Mouse (Mus musculus): ENCODE data around the gene Atp5h. TPM values are rescaled to one million over a fixed set of nuclear protein-coding genes. Genes with fewer than 3 reads are reported as not detected.
"Not testable (repeated sequence)": the region's sequence is repeated elsewhere in the genome, so short reads cannot be mapped to it uniquely, and the experiment has no call there.

Gene Atp5h
- total RNA-seq (2021): 1,000 to 10,000 TPM in 1 of 2 experiments, 100 to 1,000 TPM in 1; 968 to 1,066 TPM
- long read RNA-seq, experiment 1, transcript Atp5h-208 (5 exons, 486 nt): minor isoform, 30 of 667 reads
- long read RNA-seq, experiment 1, transcript Atp5h-204 (4 exons, 510 nt): minor isoform, 7 of 667 reads
- long read RNA-seq, experiment 1, transcript Atp5h-201 (6 exons, 625 nt): major isoform, 542 of 667 reads
- long read RNA-seq, experiment 1, partial matches to known transcripts: 53 of 667 reads
- long read RNA-seq, experiment 1, other reads (novel, unspliced or antisense): 27 of 667 reads
- long read RNA-seq, experiment 2, transcript Atp5h-208 (5 exons, 486 nt): minor isoform, 50 of 621 reads
- long read RNA-seq, experiment 2, transcript Atp5h-201 (6 exons, 625 nt): major isoform, 531 of 621 reads
- long read RNA-seq, experiment 2, transcript Atp5h-204 (4 exons, 510 nt): minor isoform, 5 of 621 reads
- long read RNA-seq, experiment 2, partial matches to known transcripts: 4 of 621 reads
- long read RNA-seq, experiment 2, other reads (novel, unspliced or antisense): 26 of 621 reads

DNA sequence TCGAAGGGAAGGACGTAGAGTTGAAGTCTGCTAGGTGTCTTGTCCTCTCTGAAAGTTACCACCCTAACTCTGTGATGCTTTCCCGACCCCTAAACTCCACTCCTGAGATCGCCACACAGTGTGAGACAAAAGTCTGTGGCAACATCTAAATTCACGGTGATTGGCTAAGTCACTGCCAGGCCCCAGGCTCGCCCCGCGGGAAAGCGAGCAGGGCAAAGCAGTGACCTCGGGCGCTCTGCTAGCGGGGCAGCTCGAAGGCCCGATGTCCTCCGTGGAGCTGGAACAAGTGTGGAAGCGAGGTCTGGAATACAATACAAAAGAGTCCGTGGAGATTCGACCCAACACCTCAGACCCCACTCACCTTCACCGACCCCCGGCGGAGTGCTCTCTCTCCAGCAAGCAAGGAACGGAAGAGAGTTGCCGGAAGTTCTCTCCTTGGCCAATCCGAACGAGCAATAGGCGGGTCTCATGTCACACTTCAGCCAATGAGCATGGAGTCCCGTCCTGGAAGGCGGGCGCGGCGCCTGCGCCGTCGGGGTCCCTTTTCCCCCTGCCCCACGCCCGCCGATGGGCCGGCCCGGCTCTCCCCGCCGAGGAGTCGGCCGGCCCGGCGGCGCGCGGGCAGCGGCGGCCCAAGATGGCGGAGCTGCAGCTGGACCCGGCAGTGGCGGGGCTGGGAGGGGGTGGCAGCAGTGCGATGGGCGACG is at the start of gene Atp5h, which contains the start of gene Kctd2:
Gene Atp5h, minus strand, starts transcription at position 432 of the 707 bp plus-strand sequence.
Gene Kctd2, plus strand, starts transcription at position 598 of the 707 bp plus-strand sequence.
- peak; percentile 96 for DNase-seq

DNA sequence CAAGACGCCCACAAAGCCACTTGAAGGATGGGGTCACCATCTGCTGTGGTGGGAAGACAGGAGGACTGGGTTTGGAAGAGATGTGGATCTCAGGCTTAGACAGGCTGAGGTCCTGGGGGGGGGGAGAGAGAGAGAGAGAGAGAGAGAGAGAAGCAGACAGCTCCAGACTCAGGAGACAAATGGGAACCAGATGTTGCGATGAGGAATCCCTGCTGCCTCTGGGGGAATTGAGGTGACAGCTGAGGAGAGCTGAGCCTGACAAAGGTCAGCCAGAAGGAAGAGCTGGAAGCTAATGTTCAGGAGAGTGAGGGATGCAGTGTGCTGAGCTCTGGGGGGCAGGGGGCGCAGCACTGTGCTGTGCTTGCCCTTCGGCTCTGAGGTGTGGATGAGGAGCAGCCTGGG is 47.5 kb upstream of the Atp5h start:
- DNase-seq: no peak

DNA sequence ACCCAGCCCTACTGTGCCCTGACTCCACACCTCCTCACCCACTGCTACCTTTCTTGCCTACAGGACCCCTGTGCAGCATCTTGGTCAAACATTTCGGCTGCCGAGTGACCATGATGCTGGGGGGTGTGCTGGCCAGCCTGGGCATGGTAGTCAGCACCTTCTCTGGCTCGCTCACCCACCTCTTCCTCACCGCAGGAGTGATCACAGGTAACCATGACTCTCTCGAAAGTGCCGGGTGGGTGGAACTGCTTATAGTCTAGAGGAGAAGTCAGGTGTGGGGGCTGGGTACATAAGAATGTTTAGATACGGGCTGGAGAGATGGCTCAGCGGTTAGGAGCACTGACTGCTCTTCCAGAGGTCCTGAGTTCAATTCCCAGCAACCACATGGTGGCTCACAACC is 45.1 kb upstream of the Atp5h start:
- DNase-seq: no peak

DNA sequence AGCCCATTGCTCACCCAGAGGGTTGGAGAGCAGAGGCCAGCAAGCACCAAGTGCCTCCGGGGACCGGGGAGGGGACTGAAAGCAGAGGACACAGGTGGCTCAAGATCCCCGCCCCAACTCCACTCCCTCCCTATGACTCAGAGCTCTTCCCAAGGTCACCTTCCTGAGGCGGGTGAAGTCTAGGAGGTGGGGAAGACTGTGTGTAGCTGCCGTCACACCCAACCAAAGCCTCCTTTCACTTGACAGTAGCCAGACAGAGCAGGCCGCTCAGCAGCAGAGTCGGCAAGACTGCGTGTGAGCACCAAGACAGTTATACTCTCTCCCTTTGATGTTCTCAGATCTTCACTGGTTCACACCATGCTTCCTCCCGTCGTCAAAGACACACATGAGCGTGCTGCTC is 43.6 kb upstream of the Atp5h start:
- no peak for DNase-seq

DNA sequence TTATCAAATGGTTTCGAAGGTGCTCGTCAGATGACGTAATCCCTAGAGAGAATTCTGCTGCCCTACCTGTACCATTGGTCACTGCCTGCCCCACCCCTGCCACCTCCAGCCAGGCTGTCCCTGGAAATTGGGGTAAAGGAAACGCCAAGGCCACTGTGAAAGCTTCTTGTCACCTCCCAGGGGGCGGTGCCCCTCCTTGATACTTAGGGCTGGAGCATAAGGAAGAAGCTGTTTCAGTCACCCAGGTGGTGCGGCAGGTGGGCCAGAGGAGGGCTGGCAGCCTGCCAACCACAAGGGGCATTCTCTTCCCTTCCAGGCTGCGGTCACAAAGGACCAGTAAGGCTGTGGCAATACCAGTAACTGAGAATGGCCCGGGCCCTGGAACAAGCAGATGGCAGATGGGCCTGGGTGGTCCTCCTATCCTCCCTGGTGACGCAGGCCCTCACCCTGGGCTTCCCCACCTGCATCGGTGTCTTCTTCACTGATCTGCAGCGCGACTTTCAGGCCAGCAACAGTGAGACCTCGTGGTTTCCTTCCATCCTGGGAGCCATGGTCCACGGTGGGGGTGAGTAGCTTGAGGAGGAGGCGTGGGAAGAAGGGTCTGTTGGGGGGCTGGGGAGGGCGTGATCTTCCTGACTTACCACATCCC is 42.6 kb upstream of the Atp5h start, which contains the start of gene Slc16a5:
Gene Slc16a5, plus strand, starts transcription at position 232 of the 649 bp plus-strand sequence.
- DNase-seq: no peak

DNA sequence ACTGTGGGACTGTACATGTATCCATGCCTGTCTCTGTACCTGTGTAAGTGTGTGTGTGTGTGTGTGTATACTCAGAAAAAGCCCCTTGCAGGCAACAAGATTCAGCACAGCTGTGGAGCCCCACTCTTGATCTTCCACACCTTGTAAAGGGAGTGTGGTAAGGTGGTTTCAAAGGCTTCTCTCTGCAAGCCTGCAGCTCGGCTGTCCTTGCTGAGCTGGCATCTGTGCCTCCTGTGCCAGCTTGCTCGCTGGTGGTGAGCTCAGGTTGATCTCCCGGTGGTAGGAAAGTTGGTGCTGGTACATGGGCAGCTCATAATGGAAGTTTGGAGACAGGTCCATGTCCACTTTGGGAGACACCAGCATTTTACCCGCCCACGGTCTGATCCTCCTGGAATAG is 42.1 kb upstream of the Atp5h start:
- DNase-seq: no peak

DNA sequence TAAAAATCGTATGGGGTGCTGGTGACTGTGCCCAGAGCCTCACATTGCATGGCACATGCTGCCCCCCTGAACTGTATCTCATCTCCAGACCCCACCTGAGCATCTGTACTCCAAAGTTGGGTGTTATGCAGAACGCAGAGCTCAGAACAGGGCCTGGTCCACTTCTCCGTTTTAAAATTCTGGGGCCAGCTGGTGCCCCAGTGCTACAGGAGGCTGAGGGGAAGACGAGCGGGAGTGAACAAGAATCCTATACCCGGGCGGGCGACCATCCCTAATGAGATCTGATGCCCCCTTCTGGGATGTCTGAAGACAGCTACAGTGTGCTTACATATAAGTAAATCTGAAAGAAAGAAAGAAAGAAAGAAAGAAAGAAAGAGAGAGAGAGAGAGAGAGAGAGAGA is 41.2 kb upstream of the Atp5h start:
- DNase-seq: no peak

DNA sequence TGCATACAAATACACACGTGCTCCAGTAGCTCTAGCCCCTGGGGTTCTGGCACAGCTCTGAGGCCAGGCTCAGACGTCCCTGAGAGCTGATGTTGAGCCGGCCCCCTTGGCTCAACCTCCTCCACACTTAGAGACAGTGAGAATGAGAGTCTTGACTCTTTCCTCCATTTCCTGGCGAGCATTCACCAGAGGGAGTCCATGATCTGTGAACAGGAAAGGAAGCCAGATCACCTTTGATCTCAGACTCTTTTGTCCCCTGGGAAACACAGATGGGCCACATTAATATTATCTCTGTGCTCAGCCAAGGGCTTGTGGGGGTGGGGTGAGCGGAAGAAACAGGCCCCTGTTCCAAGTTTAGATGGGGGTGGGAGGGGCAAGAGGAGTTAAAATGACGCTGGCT is 37.6 kb upstream of the Atp5h start:
- DNase-seq: no peak

DNA sequence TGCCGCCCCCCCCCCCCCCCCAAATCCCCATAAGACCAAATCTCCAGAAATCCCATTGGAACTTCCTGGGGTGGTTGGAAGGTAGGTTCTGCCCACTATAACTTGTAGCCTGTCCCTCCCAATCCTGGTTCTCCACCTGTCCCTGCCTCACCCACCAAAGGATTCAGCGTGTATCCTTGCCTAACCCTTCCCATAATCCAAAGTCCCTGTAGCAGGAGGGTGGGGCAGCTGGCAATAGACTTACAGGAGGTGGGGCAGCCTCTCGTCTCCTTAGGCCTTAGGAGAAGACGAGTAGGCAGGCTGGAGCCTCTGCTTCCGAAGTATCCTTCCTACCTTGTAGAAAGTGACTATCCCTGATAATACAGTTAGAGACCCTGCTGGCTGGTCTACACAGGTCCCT is 36.4 kb upstream of the Atp5h start:
- DNase-seq: no peak

DNA sequence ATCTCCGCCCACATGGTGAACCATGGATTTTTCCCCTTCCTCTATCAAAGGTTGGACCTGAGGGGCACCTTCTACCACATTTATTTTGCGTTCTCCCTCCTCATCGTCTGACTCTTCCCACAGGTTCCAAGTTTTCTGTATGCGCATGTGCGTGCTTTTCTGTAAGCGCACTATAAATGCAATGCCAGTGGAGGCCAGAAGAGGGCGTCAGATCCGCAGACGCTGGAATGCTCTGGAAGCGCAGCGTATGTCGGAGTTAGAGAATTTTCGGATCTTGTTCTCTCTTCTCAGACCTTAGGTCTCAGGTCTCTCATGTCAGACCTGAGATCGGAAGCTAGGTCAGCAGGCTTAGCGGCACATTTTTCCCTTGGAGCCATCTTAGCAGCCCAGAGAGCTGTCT is 35.9 kb upstream of the Atp5h start:
- no peak for DNase-seq

DNA sequence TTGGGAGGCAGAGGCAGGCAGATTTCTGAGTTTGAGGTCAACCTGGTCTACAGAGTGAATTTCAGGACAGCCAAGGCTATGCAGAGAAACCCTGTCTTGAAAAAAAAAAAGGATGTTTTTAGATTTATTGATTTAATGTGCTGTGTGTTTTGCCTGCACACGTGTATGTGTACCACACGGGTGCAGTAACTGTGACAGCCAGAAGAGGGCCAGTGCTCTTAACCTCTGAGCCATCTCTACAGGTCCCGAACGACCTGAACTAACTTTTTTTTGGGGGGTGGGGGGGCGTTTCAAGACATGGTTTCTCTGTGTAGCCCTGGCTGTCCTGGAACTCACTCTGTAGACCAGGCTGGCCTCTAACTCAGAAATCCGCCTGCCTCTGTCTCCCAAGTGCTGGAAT is 35.1 kb upstream of the Atp5h start:
- not testable (repeated sequence) for DNase-seq

DNA sequence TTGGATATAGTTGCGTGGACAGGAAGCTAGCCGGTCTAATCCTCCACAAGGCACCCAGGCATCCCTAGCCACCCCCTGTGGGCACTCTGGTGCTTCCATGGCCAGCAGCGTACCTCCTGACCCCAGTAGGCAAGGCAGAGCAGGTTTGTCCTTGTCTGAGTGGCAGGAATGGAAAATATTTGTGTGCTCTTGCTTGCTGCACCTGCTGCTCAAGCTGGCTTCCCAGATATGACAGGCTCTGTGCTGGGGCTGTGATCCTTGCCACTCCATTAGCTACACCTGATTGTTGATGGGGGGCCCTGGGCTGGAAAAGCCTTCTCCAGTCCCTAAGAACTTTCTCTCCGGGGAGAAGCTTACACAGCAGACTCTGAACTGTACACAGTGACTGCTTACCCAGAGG is 33.5 kb upstream of the Atp5h start:
- no peak for DNase-seq

DNA sequence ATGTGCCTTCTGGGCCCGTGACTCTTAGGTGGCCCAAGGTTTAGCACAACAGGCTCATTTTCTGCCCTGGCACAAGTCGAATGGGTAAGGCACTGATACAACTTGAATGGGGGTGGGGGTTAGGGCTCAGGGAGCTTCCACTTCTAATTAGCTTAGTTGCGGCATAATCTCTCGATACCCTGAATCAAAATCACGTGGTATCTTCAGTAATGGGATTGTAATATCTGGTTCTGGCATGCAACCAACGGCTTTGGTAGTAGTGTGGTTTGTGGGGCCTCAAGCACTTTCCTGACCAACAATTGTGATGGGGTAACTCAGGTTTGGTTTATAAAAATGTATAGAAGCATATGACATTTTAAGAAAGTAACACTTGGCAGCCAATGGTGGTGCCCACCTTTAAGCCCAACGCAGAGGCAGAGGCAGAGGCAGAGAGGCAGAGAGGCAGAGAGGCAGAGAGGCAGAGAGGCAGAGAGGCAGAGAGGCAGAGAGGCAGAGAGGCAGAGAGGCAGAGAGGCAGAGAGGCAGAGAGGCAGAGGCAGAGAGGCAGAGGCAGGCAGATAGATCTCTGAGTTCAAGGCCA is 32.6 kb upstream of the Atp5h start:
- no peak for DNase-seq

DNA sequence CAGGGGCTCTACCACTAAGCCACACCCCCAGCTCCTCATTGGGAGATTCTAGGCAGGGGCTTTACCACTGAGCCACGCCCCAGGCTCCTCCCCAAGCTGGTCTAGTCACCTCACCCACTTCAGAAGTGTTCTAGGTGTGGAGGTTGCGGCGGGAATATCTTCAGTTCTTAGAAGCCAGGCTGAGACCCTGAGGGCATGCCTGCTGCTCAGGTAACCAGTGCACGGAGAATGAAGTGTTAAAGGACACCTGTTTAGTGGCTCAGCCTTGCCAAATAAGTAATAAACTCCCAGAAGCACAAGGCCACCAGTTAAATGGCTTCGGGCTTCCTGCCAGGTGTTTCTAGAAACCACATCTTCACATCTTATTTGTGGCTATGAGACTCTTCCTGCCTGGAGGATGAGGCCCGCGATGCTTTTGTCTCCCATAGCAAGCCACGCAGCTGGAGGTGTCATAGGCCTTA is 32.0 kb upstream of the Atp5h start:
- DNase-seq: no peak

DNA sequence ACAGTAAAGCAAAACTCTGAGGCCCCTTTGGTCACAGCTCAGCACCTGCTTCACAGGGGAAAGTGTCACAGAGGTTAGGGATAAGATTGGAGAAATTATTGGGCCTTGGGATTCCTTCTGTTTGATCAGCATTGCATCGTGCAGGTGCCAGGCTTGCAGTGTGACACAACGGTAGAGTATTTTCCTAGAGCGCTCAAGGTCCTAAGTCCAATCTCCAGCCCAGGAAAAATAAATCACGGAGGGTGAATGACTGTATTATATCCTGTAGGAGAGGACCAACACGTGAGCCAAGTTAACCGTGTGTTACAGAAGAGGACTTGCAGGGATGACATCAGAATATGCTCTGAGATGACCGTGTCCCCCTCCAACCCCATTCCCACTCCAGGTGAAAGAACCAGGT is 30.4 kb upstream of the Atp5h start:
- no peak for DNase-seq

DNA sequence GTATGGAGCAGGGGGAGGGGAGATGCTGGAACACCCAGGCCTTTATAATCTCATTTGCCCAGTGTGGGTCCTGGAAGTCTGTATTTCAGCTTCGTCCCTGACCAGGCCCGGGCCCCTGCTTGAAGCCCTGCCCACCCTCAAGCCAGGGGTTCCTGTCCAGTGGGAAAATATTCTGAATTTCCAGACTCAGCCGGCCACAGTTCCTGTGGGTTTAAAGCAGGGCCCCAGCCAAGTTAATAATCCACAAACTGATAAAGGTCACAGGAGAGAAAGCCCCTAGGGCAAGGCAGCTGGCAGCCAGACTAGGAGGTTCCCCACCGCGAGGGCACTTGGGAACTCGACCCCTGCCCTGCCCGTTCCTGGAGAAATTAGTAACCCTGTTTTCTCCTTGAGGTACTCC is 29.2 kb upstream of the Atp5h start:
- DNase-seq: no peak

DNA sequence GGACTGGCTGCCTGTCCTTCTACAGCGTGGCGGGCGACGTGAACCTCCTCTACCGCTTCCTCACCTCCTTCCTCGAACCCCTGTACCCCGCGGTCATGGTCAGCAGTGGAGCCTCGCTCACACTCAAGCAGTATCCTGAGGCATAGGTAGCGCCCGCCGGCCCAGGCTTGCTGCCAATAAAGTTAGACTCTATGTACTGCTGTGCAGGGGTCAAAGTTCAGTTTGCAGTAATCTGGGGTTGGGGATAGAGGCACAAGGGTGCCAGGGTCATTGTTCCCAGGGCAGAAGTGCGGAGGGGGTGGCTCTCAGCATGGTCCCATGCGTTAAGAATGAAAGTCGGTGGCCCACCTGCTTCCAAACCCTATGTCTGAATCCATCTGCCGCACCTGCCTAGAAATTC is 28.3 kb upstream of the Atp5h start:
- DNase-seq: no peak

DNA sequence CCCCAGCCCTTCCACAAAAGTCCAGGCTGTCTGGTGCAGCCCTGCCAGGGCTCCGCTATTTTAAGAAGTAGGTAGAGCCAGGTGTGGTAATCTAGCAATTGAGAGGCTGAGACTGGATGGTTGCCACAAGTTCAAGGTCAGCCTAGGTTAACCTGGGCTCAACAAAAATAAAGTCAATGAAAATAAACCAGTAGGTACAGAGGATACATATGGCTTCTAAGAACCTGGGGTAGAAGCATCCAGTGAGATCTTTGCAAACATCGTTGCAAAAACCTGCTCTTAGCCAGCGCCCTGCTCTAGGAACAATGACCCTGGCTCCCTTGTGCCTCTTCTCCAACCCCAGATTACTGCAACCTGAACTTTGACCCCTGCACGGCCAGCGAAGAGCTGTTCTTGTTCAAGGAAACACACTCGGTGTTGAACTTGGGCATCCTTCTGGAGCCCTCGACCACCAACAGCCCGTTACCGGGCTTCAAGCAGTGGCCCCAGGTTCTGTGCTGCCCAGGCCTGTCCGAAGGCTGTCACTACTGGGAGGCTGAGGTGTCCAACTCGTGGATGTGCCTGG is 27.6 kb upstream of the Atp5h start:
- DNase-seq: no peak

DNA sequence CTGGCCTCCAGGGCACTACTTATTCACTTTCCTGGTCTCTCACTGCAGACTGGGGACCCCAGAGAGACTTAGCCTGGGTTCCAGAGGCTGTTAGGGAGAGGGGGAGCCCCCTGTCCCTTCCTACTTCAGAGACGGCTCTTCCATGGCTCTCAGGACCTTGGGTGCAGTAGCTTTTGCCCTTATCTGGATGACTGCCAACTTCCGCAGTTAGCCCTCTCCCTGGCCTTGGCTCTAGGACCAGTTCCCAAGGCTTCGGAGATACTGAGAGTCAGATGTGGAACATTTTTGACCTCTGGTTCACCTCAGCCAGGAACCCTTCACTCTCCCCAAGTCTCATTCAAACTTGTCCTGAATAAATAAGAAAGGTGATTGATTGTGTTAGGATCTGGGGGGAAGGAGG is 27.1 kb upstream of the Atp5h start:
- DNase-seq: peak; percentile 69

DNA sequence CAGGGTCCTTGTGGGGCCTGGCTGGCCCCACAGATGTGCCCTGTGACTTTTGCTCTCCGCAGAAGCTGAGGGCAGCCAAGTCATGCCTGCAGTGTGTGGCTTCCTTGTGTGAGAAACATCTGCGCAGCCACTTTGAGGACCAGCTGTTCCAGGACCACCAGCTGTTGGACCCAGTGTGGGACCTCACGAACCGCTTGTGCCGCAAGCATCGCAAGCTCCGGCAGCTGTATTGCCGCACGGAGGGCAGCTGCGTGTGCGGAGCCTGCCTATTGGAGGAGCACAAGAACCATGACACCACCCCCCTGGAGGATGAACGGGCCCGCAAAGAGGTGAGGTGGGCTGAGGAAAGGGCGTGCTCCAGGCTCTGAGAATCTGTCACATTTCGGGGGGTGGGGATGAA is 21.7 kb upstream of the Atp5h start:
- no peak for DNase-seq

DNA sequence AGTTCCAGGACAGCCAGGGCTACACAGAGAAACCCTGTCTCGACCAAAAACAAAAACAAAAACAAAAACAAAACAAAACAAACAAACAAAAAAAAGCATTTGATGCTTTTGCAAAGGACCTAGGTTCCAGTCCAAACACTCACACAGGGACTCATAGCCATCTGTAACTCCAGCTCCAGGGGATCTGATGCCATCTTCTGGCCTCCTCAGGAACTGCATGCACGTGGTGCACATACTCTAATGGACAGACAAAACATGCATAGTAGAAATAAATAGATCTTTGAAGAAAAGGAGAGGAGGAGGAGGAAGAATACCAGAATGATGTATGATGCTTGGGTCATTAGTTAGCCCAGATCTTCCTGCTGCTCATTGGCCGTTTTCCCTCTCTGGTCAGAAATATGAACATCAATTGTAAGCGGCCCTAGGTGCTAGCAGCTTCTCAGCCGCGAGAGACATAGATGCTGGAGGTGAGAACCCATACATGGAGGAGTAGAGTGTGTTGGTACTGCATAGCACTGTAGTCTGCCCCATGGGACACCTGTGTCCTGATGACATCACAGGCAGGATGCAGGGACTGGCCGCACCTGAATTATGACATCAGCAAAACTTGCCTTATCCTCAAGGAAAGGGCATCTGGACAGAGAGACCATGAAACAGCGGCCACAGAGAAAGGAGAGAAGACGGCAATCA is 20.3 kb upstream of the Atp5h start, which contains the start of gene Trim80:
Gene Trim80, plus strand, starts transcription at position 640 of the 690 bp plus-strand sequence.
- no peak for DNase-seq
